Mouse (Mus musculus) right cerebral cortex, adult 18-20 months (tissue): ENCODE results near the gene Calr3.

ENCODE experiments used
- DNase-seq: peaks from one replicate; pipeline ENCODE4 v3.0.0; 2022; ENCODE audit warnings: mixed read lengths

Calr3 gene

GRCm38 (mm10) chr8:72443338-72443993, at the start of gene Calr3, which contains the start of gene 1700030K09Rik:
Gene Calr3, minus strand, starts transcription at chr8:72443870.
Gene 1700030K09Rik, plus strand, starts transcription at chr8:72443880.
- peak; percentile 99 for DNase-seq

- no peak for DNase-seq
These were observed 49.7 kb upstream of the Calr3 start for GRCm38 (mm10) chr8:72493381-72493780.

- DNase-seq: peak; percentile 99
These were observed 49.0 kb upstream of the Calr3 start for GRCm38 (mm10) chr8:72492622-72493081.

GRCm38 (mm10) chr8:72491680-72492621, 48.3 kb upstream of the Calr3 start, which contains the start of gene Slc35e1:
Gene Slc35e1, minus strand, starts transcription at chr8:72492614.
- DNase-seq: peak; percentile 55

GRCm38 (mm10) chr8:72491017-72491416, 47.3 kb upstream of the Calr3 start:
- no peak for DNase-seq

GRCm38 (mm10) chr8:72487014-72487413, 43.3 kb upstream of the Calr3 start:
- no peak for DNase-seq

GRCm38 (mm10) chr8:72485456-72486199, 42.0 kb upstream of the Calr3 start:
- no peak for DNase-seq

GRCm38 (mm10) chr8:72474826-72475546, 31.3 kb upstream of the Calr3 start, which contains the start of gene Cherp:
Gene Cherp, minus strand, starts transcription at chr8:72475226.
- DNase-seq: peak; percentile 98

GRCm38 (mm10) chr8:72470684-72471083, 27.0 kb upstream of the Calr3 start:
- DNase-seq: no peak

GRCm38 (mm10) chr8:72469984-72470383, 26.3 kb upstream of the Calr3 start:
- no peak for DNase-seq

- DNase-seq: no peak
These were observed 25.6 kb upstream of the Calr3 start for GRCm38 (mm10) chr8:72469243-72469642.

GRCm38 (mm10) chr8:72464211-72464610, 20.5 kb upstream of the Calr3 start:
- DNase-seq: no peak

GRCm38 (mm10) chr8:72459881-72460533, 16.3 kb upstream of the Calr3 start:
- DNase-seq: no peak

- no peak for DNase-seq
These were observed 14.8 kb upstream of the Calr3 start for GRCm38 (mm10) chr8:72458457-72458856.

GRCm38 (mm10) chr8:72457806-72458205, 14.1 kb upstream of the Calr3 start:
- no peak for DNase-seq

GRCm38 (mm10) chr8:72455317-72455716, 11.6 kb upstream of the Calr3 start:
- no peak for DNase-seq

- no peak for DNase-seq
These were observed 10.2 kb upstream of the Calr3 start for GRCm38 (mm10) chr8:72453904-72454303.

- no peak for DNase-seq
These were observed 7.8 kb upstream of the Calr3 start for GRCm38 (mm10) chr8:72451516-72451915.

GRCm38 (mm10) chr8:72445071-72445470, 1.4 kb upstream of the Calr3 start:
- no peak for DNase-seq

GRCm38 (mm10) chr8:72443994-72444350, 302 bp upstream of the Calr3 start:
- DNase-seq: no peak

GRCm38 (mm10) chr8:72438248-72439015, 5.2 kb downstream of the Calr3 start:
- no peak for DNase-seq
